Mouse (Mus musculus): ENCODE results near the gene Hivep3. TPM values are rescaled to one million over a fixed set of nuclear protein-coding genes. Genes with fewer than 3 reads are reported as not detected.

Gene Hivep3
- total and polyA plus RNA-seq, 3 experiments, result 14.4 to 32.3 (median 21.2) TPM

DNA sequence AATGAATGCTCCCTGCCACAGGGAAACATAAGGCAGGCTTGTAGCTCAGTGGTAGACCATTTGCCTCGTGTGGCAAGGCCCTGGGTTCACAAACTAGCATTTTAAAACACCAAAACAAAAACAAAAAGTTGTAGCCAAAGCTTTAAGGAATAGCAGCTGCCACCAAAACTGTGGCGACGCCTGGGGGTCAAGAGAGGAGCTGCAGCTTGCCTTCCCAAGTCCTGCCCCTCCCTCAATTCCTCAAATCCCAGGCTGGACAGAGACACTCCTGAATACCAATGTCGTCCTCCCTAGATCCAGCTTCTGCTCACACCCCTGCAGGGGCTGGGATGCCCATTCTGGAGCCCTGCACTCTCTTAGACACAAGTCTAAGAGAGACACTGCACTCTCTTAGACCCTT lies 453.4 kb downstream of the Hivep3 start:
- no peaks in the 10 kb centered on the region for H3K79me2 ChIP-seq (replicated peaks; ENCODE audit: control insufficient read depth, extremely low read depth, insufficient read depth, poor library complexity, severe bottlenecking)

More for the DNA sequence above, 453.4 kb downstream of the Hivep3 start:
- in situ Hi-C loops (cut with MboI; ENCODE audit: low pct_ligation_motif_present, low pct_unique_long_range_greater_than_20kb, low sequenced_read_pairs) (no loop called here), dilution Hi-C loops (cut with MboI; ENCODE audit: extremely low pct_ligation_motif_present, extremely low pct_unique_long_range_greater_than_20kb, low sequenced_read_pairs) (no loop called here)
- no peak overlapping the region for H3K9ac ChIP-seq (ENCODE audit: insufficient read depth, low read depth)
- TF ChIP-seq JUN (IDR thresholded peaks at IDR 0.05; ENCODE audit: insufficient read depth, low read depth, low read length), result no peak
- no peak for TF ChIP-seq ELF1 (IDR thresholded peaks at IDR 0.05; ENCODE audit: low read depth, low read length)
- peak; percentile 57 to 59 for TF ChIP-seq CTCF (conservative IDR thresholded peaks at IDR 0.05 in 1 of 2, IDR thresholded peaks at IDR 0.05 in 1 of 2; ENCODE audit: low read depth in 2 of 2, low read length in 2 of 2)
- no peak for TF ChIP-seq POLR2AphosphoS2 (IDR thresholded peaks at IDR 0.05; ENCODE audit: low read depth, low read length)
- no peak for TF ChIP-seq E2F4 (IDR thresholded peaks at IDR 0.05; ENCODE audit: insufficient replicate concordance, low read depth, low read length)
- peak; percentile 48 for TF ChIP-seq SMC3 (IDR thresholded peaks at IDR 0.05; ENCODE audit: low read depth, low read length)
- TF ChIP-seq CHD1 (IDR thresholded peaks at IDR 0.05; ENCODE audit: low read depth, low read length), result no peak
- no peak for TF ChIP-seq ZC3H11A (IDR thresholded peaks at IDR 0.05; ENCODE audit: low read depth, low read length)
- TF ChIP-seq TBP (conservative IDR thresholded peaks at IDR 0.05; ENCODE audit: low read depth, low read length), result no peak
- peak; percentile 28 for TF ChIP-seq RAD21 (IDR thresholded peaks at IDR 0.05; ENCODE audit: low read depth, low read length)
- no peak for TF ChIP-seq CHD2 (IDR thresholded peaks at IDR 0.05; ENCODE audit: low read length)
- TF ChIP-seq NRF1 (IDR thresholded peaks at IDR 0.05; ENCODE audit: low read depth, low read length), result no peak
- TF ChIP-seq MYC (IDR thresholded peaks at IDR 0.05; ENCODE audit: low read depth, low read length), result no peak
- TF ChIP-seq MAX (IDR thresholded peaks at IDR 0.05; ENCODE audit: low read length), result no peak
- no peak for TF ChIP-seq POLR2A (IDR thresholded peaks at IDR 0.05; ENCODE audit: low read depth, low read length)
- no peak for TF ChIP-seq IRF4 (IDR thresholded peaks at IDR 0.05; ENCODE audit: low read depth, low read length)
- TF ChIP-seq RCOR1 (conservative IDR thresholded peaks at IDR 0.05; ENCODE audit: low read depth, low read length), result no peak
- no peak for TF ChIP-seq NELFE (IDR thresholded peaks at IDR 0.05; ENCODE audit: low read depth, low read length)
- no peak for TF ChIP-seq ZNF384 (IDR thresholded peaks at IDR 0.05; ENCODE audit: low read depth, low read length)
- no peak for TF ChIP-seq MAFK (IDR thresholded peaks at IDR 0.05; ENCODE audit: insufficient replicate concordance, low read length)
- peaks cover 62% of the 10 kb centered on the region for H3K27me3 ChIP-seq (replicated peaks)
- no peaks in the 10 kb centered on the region for H3K36me3 ChIP-seq (replicated peaks in 1 of 2; ENCODE audit: control insufficient read depth in 1 of 2, insufficient read depth in 1 of 2, low read length in 1 of 2)
- H3K9me3 ChIP-seq (replicated peaks; ENCODE audit: low read length), result no peaks in the 10 kb centered on the region
- no peak for DNase-seq (ENCODE audit: extremely low read depth)
- H3K4me2 ChIP-seq (ENCODE audit: insufficient read depth, low read depth, poor library complexity, severe bottlenecking), result no peak overlapping the region
- no peak overlapping the region for H3K4me3 ChIP-seq (replicated peaks in 1 of 3; ENCODE audit: low read depth in 2 of 3, low read length in 2 of 3, poor library complexity in 1 of 3)
- H3K4me1 ChIP-seq (ENCODE audit: control insufficient read depth in 1 of 2, insufficient read depth in 2 of 2), result peaks cover 14 to 37% of the 10 kb centered on the region in 2 experiments
- H3K27ac ChIP-seq (ENCODE audit: insufficient read depth, low read depth), result no peak overlapping the region

Other genes with a start within 250 kb of the Hivep3 start
- gene Rimkla, start 241.2 kb upstream of the Hivep3 start, total RNA-seq (2012; rRNA removed), result 0.59 and 1.2 TPM in 2 replicates
- 0.34 and 0.48 TPM in 2 replicates for gene Rimkla, start 241.2 kb upstream of the Hivep3 start, total RNA-seq (2014; rRNA removed)
- 0.70 and 0.84 TPM in 2 replicates for gene Rimkla, start 241.2 kb upstream of the Hivep3 start, polyA plus RNA-seq (2012; ENCODE audit: insufficient read length, low read depth)
- gene Foxj3, start 196.8 kb upstream of the Hivep3 start, total RNA-seq (2012; rRNA removed), result 13.4 and 14.5 TPM in 2 replicates
- 12.9 and 15.3 TPM in 2 replicates for gene Foxj3, start 196.8 kb upstream of the Hivep3 start, total RNA-seq (2014; rRNA removed)
- gene Foxj3, start 196.8 kb upstream of the Hivep3 start, polyA plus RNA-seq (2012; ENCODE audit: insufficient read length, low read depth), result 29.3 and 33.9 TPM in 2 replicates
- 3.1 and 3.9 TPM in 2 replicates for gene Frg2f1, start 194.3 kb upstream of the Hivep3 start, total RNA-seq (2012; rRNA removed)
- gene Frg2f1, start 194.3 kb upstream of the Hivep3 start, total RNA-seq (2014; rRNA removed), result 3.5 TPM in 2 replicates
- 3.1 and 4.4 TPM in 2 replicates for gene Frg2f1, start 194.3 kb upstream of the Hivep3 start, polyA plus RNA-seq (2012; ENCODE audit: insufficient read length, low read depth)
- gene Guca2a, start 96.1 kb upstream of the Hivep3 start, total RNA-seq (2012; rRNA removed), result not detected in 2 replicates
- not detected in 2 replicates for gene Guca2a, start 96.1 kb upstream of the Hivep3 start, total RNA-seq (2014; rRNA removed)
- not detected in 2 replicates for gene Guca2a, start 96.1 kb upstream of the Hivep3 start, polyA plus RNA-seq (2012; ENCODE audit: insufficient read length, low read depth)
- gene Guca2b, start 74.8 kb upstream of the Hivep3 start, total RNA-seq (2012; rRNA removed), result 2.3 TPM in 2 replicates
- not detected in 2 replicates for gene Guca2b, start 74.8 kb upstream of the Hivep3 start, total RNA-seq (2014; rRNA removed)
- 1.1 and 1.7 TPM in 2 replicates for gene Guca2b, start 74.8 kb upstream of the Hivep3 start, polyA plus RNA-seq (2012; ENCODE audit: insufficient read length, low read depth)